Mouse (Mus musculus) naive thymus-derived CD4-positive, alpha-beta T cell, adult 2 months (primary cell): ENCODE results near the gene Cadps2.

Experiments
- DNase-seq: peaks from one replicate; pipeline ENCODE4 v3.0.0-alpha.2; 2011; ENCODE audit warnings: low read depth

The Cadps2 gene

DNA sequence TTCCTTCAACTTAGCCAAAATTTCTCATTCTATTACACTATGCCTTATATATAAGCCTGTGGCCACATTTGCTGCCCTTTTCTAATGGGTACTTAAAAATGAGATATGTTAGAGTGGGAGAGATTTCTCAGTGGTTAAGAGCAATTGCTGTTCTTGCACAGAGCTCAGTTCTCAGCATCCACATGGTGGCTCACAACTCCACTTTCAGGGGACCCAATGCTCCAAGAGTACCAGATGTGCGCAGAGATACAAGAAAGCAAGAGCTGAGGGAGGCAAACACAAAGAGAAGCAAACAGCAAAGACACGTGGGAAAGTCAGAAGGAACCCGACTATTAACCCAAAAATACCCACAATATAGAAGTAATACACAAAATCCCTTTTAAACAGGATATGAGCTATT, 77.0 kb downstream of the Cadps2 start:
- DNase-seq: no peak

DNA sequence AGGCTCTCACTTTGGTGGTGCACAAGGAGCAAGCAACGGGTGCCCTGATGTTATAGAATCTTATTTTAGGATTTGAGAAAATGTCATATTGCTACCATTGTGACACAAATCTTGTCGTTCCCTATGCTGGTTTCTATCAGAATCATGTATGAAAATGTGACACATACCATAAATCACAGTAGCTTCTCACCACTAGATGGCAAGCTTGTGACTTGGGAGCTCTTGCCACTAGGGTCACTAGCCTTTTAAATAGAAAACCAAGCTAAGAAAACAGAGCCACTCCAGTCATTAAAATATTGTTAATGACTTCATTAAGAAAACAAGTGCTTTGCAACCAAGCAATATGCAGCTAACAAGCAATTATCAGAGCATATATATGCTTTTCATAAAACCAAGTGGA, 81.0 kb downstream of the Cadps2 start:
- no peak for DNase-seq

DNA sequence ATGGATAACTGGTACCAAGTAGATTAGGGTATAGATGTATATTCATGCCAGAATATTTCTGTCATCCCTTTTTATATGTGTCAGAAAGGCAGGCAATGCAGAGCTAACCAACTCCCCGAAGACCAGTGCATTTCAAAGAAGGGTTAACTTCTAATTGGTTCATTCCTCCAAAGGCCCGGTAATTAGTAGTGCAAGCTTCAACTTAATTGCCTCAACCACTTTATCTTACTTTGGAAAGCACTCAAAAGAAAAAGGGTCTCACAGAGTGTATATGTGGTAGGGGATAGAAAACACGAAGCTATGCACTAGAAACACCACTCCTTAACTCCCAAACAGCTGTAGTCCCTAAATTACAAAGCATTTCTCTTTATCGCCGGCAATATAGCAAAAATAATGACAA, 90.4 kb downstream of the Cadps2 start:
- DNase-seq: no peak

DNA sequence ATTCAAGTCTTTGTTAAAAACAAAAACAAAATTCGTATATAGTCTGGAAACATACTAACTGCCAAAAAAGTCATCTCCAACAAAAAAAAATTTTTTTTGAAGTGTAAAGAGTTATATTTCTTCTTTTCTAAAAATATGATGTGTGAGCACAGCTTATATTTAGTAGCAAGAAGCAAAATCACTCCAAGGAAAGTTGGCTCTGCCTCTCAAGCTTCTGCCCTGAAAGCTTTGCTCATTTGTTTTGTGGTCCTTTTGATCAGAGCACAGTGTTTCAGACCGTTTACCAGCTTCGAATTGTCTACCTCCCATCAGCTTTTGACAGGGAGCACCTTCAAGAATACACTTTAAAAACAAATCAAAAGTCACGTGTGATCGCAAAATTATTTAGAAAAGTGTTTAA, 99.2 kb downstream of the Cadps2 start:
- no peak for DNase-seq

DNA sequence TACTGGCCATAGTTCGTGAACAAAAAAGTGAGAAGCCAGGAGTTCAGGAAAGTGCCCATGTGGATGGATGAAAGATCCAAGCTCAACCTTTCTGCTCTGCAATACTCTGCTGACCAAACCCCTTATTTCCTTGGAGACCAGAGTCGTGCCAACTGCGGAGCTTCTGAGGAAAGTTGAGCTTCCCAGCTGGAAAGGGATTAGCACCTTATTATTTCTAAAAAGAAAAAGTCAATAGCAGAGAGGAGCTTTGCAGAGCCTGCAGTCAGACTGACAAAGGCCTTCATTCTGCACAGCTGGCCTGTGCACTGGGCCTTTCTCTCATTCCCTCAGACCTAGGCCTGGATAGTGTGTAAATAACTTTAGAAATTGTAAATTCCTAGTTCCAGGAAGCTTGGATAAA, 106.5 kb downstream of the Cadps2 start:
- no peak for DNase-seq

DNA sequence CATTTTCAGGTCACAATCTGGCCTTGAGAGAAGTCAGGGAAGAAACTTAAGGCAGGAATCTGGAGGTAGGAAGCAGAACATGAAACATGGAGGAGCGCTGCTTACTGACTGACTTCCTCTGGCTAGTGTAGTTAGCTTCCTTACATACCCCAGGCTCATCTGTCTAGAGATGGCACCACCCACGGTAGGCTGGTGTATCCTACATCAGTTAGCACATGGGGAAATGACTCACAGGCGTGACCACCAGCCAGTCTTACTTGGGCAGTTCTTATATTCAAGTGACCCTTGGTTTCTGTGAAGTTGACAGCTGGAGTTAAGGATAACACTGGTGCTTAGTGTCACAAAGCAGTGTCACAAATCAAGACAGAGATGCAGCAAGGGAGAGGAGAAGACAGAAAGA, 110.6 kb downstream of the Cadps2 start:
- DNase-seq: no peak

DNA sequence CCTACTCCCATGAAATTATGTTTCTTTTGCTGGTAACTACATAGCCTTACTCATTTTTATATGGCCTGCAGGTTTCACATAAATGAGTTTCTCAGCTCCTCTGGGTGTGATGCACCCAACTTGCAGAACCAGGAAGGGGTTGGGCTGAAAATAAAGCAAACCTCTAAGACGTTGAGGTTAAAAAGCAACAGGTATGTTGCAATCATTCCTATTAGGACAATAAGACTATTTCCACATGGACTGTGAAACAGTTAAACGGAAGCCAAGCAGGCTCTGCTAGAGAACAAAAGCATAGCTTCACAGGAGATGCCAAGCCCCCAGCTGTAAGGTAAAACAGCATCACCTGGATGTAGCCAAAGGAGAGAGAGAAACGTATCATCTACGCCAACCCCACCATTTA, 115.5 kb downstream of the Cadps2 start:
- DNase-seq: no peak

DNA sequence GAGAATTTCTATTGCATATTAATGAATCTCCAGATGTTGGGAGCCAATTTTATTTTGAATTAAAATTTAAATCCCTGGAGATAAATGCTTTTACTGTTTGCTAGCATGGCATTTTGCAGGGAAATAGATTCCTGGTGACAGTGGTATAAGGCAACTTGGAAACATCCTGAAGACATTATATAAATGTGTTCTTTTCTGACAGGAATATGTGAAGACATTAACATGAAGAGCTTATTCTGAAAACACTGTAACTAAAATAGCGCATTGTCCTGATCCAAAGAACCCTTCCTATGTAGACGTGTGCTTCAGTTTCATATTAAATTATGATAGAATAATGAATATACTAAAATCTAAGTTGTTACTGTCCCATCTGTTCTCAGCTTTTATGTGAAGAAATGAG, 118.8 kb downstream of the Cadps2 start:
- no peak for DNase-seq

DNA sequence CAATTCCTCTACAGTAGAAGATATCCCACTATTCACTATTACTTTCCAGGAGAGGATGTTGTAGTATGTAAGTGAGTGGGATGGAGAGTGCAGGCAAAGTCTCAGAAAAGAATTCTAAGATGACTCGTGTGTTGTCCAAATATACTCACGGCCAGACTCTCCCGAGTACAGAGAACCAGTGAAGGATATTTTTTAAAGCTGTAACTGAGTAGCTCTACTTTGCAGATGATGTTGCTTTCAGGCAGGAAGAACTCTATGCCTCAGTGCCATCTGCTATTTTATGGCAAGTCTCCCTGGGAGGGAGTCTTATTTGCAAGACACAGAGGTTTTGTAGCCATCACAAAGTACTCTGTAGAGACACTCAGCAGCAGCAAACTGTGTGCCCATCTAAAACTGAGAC, 131.7 kb downstream of the Cadps2 start:
- no peak for DNase-seq

DNA sequence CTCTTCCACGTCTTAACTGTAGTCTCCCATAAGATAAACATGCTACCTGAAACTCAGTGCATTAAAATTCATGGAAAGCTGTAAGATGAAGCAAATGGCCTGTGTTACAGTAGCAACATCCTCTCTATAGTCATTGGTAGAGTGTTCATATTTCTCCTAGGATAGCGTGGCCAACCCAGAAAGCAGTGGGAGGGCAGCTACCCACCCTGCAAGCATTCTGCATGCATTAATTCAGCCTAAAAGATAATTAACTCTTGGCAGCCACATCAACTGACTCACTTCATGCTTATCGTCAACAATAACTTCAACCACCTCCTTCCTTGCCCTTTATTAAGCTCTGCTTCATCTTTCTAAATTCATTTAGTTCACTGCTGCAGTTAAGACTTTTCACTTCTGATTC, 138.3 kb downstream of the Cadps2 start:
- no peak for DNase-seq

DNA sequence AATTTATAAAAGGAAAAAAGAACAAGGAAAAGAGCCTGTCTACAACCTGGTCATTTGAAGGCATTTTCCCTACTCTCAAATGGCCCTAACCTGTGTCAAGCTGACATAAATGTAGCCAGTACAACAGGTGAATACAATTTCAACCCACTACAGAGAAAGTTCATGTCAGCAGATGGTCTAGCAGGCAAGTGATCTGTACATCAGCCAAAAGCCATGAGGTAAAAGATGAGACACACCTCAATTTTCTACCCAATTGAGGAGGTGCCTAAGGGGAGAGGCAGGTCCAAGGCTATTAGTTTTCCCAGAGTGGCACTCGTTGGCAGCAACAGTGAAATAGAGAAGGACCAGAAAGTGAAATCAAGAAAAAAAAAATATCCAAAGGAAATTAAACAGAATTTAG, 161.0 kb downstream of the Cadps2 start:
- no peak for DNase-seq

DNA sequence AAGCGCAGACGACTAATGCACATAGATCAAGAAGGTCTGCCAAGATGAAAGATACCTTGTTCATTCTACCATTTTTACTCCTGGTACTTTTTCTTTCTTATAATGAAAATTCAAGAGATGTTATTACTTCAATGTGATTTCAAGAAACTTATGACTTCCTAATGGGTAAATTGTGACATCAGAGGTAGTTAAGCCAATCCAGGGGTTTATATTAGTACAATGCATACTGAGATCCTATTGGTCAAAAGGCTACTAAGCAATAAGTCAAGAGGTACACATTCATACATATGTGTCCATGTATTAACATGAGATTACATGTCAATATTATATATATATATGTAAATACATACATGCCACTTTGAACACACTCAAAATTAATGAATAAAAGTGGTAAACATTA, 184.2 kb downstream of the Cadps2 start, which contains the start of gene Rnf148:
Rnf148 (minus strand) TSS at position 101 of the 400 bp plus-strand sequence.
- no peak for DNase-seq

DNA sequence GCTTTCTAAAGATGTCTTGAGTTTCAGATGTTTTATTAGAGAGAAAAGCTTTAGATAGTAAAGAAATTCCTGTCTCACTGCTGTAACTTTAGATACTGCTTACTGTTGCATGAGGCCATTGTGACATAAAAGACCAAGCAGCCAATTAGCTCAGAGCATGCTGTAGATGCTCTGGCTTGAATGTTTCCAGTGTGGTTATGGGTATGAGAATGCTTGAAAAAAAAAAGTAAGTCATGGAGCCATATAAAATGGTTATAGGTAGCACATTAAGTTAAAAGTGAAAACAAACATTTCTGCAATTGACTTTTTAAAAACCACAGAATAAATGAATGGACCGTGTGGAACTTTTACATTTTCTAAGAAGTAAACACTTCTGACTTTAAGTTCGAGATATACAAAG, 189.0 kb downstream of the Cadps2 start, which contains the start of gene Rnf133:
Rnf133 (minus strand) TSS at position 101 of the 400 bp plus-strand sequence.
- no peak for DNase-seq

DNA sequence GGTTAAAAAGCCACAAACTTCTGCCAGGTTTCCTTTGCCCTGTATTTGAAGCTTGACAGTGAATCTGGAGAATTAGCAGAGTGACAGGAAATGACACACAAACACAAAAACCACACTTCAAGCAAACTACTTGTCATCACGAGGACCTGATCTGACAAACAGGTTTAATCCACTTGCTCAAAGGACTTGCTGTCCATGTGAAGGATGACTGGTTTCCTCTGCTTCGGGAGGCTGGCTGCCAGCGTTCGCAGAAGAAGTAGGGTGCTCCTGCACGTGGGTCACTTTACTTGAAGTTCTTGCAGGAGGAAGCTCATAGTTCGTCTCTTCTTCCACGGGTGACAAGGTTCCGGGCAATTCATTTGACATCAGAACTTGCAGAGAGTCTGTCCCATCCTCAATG, 190.5 kb downstream of the Cadps2 start:
- DNase-seq: no peak

DNA sequence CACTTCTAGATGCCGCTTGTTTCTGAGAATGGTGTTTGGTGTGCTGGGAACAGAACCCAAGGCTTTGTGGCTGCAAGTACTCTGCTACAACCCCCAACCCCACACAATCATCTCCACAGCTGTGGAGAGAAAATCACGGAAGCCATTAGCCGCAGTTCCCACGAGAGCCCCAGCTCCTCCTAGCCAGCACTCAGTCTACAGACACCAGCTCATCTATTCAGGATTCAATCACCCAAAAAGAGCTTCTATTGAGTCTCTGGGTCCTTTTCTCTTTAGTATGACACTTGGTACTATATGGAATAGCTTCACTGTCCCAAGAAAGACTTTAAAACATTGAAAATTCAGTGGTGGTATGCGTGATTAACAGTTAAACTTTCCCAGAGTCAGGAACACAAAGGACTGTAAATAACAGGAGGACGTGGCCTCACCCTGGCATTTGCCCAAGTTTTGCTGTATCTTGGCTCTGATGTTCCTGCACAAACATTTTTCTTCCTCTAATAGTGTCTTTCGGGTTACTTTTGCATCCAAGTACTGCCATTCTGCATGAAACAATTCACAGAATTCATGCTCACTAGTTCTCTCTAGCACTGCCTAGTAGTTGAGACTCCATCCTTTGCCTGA, 191.5 kb downstream of the Cadps2 start:
- no peak for DNase-seq

DNA sequence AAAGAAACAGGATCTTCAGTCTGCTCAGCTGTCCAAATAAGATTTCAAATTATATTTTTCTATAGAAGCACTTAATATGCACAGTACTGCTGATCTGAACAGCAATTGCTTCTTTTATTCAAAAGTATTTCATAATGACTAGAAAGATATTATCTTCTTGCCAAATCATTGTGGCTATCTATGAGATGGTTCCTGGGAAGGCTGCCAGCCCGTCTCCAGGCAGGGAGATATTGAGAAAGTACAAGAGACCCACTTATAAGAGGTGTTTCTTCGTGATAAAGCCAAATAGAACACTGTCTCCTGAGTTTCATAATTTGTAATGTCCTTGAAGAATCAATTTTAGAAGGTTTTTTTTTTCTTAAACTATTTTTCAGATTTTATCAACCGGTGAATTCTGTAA, 202.1 kb downstream of the Cadps2 start:
- no peak for DNase-seq

DNA sequence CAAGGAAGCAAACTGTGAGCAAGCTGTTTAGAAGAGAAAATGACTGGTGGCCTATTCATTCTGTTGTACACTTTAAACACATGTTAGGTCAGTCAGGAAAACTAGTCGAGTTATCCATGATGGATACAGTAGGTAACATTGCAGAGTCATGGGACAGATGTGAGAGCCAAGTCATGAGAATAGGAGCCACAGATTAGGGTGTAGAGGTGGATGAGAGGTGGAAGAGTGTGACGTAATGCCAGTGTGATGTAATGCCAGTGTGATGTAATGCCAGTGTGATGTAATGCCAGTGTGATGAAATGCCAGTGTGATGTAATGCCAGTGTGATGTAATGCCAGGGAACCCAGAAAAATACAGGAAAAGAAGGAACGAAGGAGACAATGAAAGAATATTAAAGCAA, 204.0 kb downstream of the Cadps2 start:
- DNase-seq: no peak

DNA sequence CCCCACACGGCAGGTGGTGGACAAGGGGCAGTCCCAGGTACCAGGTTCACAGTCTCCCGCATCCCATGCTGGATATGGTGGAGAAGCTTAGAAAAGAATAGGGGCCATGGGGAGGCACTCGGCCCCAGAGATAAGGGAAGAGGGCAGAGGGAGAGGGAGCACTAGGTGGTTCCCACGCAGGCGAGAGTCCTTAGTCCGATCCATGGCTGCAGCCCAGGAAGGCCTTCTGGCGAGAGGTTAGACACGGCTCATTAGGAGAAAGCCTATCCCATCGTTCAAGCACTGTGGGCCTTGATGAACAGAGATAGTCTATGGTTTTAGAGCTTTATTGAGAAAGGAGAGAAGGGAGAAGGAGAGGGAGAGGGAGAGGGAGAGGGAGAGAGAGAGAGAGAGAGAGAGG, 205.2 kb downstream of the Cadps2 start:
- DNase-seq: no peak

DNA sequence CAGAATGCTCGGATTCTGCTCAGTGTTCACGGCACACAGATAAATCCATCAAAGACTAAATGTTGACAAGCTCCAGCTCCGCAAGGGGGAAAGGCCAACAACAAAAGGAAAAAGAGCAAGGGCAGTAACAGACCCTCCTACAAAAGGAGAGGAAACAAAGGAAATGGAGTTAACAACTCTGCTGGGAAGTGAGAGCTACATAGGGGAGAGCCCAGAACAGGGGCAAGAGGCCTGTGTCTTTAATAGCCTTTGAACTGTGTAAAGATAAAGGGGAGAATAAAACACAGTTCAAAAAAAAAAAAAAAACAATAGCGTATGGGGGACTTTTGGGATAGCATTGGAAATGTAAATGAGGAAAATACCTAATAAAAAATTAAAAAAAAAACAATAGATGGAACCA, 208.8 kb downstream of the Cadps2 start:
- DNase-seq: no peak

DNA sequence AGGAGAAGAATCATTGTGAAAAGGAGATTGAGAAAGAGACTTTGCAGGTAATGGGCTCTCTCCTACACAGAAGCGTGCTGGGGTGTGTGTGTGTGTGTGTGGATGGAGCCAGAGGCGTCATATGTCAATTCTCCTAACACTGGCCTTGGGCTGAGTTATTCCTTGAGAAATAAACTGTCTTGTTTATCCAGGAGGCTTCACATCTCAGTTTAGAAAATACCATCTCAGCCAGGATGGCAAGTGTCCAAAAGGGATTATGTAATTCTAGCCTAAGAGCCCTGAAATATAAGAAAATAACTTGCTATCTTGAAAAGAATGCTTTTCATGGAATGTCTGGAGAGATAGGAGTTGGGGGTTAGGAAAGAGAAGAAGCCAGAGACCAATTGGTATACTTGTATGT, 264.1 kb downstream of the Cadps2 start:
- DNase-seq: no peak

DNA sequence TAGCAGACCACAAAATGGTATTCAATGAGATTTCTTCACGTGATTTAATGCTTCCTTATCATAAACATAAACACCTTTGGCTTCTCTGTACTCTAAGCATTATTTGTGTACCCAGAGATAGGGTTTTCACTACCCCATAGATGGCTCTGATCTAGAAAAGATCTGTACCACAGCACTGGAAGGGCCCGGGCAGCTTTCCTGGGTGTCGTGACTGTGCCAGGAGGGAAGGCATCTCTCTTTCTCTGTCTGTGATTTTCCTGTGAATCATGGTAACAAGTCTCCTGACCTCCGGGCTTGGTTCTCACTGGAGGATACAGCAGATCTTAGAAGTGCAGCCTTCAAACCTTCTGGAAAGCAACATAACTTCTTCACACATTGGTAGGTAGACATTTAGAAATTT, 265.5 kb downstream of the Cadps2 start:
- DNase-seq: no peak

DNA sequence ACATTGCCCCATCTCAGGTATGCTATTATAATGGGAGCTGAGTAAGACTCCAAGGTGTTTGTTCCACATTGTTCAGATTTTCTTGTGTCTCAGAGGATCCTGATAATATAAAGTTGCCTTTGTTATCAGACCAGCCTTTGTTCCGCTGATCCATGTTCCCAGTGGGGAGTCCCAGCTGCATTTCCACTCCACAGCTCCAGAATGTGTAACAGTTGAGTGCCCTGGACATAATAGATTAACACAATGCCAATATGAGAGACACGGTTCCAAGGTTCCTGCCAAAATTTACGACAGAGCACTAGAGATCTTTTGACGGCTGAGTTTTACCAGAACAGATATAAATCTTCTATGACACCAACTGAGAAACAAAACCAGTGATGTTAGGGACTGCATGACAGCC, 266.8 kb downstream of the Cadps2 start:
- no peak for DNase-seq

DNA sequence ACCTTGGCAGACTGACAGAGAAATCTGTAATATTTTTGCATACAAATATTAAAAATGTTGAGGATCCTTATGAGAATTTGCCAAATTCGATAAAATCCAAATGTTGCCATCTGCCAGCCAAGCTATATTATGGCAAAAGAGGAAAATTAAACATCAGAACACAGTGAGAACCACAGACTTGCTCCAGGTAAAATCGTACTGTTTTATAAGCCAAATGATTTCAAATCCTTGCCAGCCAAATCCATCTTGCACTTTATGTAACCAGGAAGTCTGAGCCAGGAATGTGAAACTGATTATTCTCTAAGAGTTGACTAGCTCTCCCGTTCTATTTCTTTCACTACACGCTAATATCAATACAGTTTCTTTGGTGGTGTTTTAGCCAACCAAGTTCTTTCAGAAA, 269.5 kb downstream of the Cadps2 start:
- no peak for DNase-seq

DNA sequence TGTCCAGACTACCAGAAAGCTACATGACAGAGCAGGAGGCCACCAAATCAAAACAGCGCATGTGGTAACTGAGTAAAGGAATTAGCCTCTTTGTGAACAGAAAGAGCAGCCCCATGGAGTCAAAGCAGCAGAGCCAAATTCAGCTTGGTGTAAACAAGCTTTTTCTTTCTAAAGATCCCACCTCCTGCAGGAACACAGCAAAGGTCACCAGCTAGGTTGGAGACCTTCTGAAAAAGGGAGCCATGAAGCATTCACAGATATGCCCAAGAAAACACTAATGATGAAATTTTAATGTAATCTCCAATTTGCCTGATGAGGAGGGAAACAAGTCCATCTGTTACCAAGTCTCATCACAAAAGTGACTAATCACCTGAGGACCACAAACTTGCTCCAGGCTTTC, 270.5 kb downstream of the Cadps2 start:
- no peak for DNase-seq

DNA sequence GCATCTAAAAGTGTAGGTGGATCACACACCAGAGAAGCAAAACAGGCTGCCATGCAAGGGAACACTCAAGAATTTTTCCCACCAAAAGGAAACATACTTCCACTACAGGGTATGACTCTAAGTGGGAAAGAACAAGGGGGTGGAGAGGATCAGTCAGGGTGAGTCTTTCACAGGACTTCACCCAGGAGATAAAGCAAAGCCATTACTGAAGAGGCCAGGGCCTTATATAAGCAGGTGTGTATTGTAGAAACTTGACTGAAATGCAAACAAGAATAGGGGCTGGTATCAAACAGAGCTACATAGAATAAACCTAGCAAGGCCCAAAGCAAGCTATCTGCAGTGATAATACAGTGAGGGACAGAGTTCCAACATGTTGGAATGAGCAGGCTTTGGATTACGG, 271.6 kb downstream of the Cadps2 start:
- DNase-seq: no peak
